Mouse (Mus musculus) heart, postnatal 0 days (tissue): ENCODE data around the gene Dedd. TPM values are rescaled to one million over a fixed set of nuclear protein-coding genes. Genes with fewer than 3 reads are reported as not detected.

Source experiments
- ATAC-seq: fragments of 200-750 bp; cut with Nextera tagmentation; 2 replicates; pipeline ENCODE4 v1.8.0; 2017; ENCODE audit warnings: low read depth, moderate number of reproducible peaks, moderate library complexity; ENCODE audit not compliant: insufficient read depth
- DNase-seq: peaks from one replicate; pipeline ENCODE4 v3.0.0-alpha.2; 2016; ENCODE audit warnings: low spot score
- H3K27ac ChIP-seq: fragments of 300-500 bp; sonication (generic); 2 replicates; pipeline ENCODE4 v1.5.1; 2014; ENCODE audit warnings: low read depth, mild to moderate bottlenecking
- H3K27me3 ChIP-seq: fragments of 300-500 bp; sonication (generic); 2 replicates; pipeline ENCODE4 v1.6.1; 2014; ENCODE audit warnings: low read length, mixed read lengths; ENCODE audit not compliant: control insufficient read depth, insufficient read depth
- H3K36me3 ChIP-seq: fragments of 300-500 bp; sonication (generic); replicated peaks from 2 replicates; pipeline ENCODE4 v1.6.1; 2014; ENCODE audit warnings: low read length, mixed read lengths; ENCODE audit not compliant: control insufficient read depth, insufficient read depth
- H3K4me1 ChIP-seq: fragments of 300-500 bp; sonication (generic); 2 replicates; pipeline ENCODE4 v1.6.1; 2014; ENCODE audit warnings: antibody characterized with exemption; ENCODE audit not compliant: control insufficient read depth, insufficient read depth
- H3K4me2 ChIP-seq: fragments of 300-500 bp; sonication (generic); 2 replicates; pipeline ENCODE4 v1.6.1; 2014; ENCODE audit warnings: low read depth, mild to moderate bottlenecking, low read length, moderate library complexity
- H3K4me3 ChIP-seq: fragments of 300-500 bp; sonication (generic); 2 replicates; pipeline ENCODE4 v1.5.1; 2014; ENCODE audit warnings: low read depth, low read length
- H3K9ac ChIP-seq: fragments of 300-500 bp; sonication (generic); replicated peaks from 2 replicates; pipeline ENCODE4 v1.6.1; 2014; ENCODE audit warnings: low read depth, low read length, mixed read lengths
- H3K9me3 ChIP-seq: fragments of 300-500 bp; sonication (generic); replicated peaks from 2 replicates; pipeline ENCODE4 v1.6.1; 2016; ENCODE audit warnings: low read length; ENCODE audit not compliant: control insufficient read depth
- CTCF ChIP-seq: IDR thresholded peaks from 2 replicates; pipeline ENCODE4 v1.5.1; 2016; ENCODE audit warnings: antibody characterized with exemption, control low read depth, low read depth
- EP300 ChIP-seq: IDR thresholded peaks from 2 replicates; pipeline ENCODE4 v1.6.1; 2016; ENCODE audit warnings: antibody characterized with exemption, low read depth
- WGBS: fragments of 180-500 bp; shearing (Covaris S2); extraction: QIAGEN DNeasy Blood & Tissue Kit; methylation state at CpG from one replicate; pipeline ENCODE4 v1.1.7; 2014; 5-methylcytosine and 5-hydroxymethylcytosine counted together
- polyA plus RNA-seq: library from polyadenylated mRNA; unstranded; fragments of >200 nt; fragmentation: Nextera tagmentation; extraction: Ambion mirVana; gene quantifications from 2 replicates; pipeline ENCODE4 v1.2.1, GENCODE M21; 2015
- total RNA-seq: library from RNA; depleted of rRNA; stranded (reverse); fragments of >200 nt; gene quantifications from 2 replicates; pipeline ENCODE4 v1.2.3, GENCODE M21; 2014; ENCODE audit warnings: low replicate concordance

Dedd gene
- total and polyA plus RNA-seq, 2 experiments from 2014 or later: 20.8 to 30.0 TPM

DNA sequence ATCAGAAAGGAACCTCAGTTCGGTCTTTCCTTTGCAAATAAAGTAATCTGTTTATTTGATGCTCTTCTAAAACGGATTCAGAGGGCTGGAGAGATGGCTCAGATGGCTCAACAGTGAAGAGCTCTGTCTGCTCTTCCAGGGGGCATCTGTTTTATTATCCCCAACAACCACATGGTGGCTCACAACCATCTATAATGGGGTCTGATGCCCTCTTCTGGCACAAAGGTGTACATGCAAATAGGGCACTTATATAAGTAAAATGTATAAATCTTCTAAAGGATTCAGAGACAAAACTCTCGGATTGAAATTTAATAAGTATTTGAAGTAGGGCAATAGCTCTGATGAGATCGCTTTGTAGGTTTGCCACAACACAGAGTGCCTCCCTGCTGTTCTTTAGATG, 29.5 kb downstream of the Dedd start:
- DNase-seq: peak; percentile 40
- H3K4me2 ChIP-seq: no peak overlapping the region
- TF ChIP-seq CTCF (peak; percentile 83), EP300 (no peak)

GRCm38 (mm10) chr1:171360253-171360652, 31.3 kb downstream of the Dedd start:
- no peak overlapping the region for H3K27ac ChIP-seq
- peaks cover 21% of the 10 kb centered on the region for H3K36me3 ChIP-seq
- ATAC-seq (peak; percentile 10; the same call in 1 of the 2 replicates), DNase-seq (no peak)
- H3K4me2 ChIP-seq: peak overlapping the region; percentile 69
- 21% methylated on average over 26 of the region's 26 CpGs for WGBS
- H3K9ac ChIP-seq: 0 out of 2 replicates have a peak overlapping the region, but pooled peaks have one; percentile 47
- H3K4me1 ChIP-seq: no peaks in the 10 kb centered on the region
- no peaks in the 10 kb centered on the region for H3K27me3 ChIP-seq
- TF ChIP-seq EP300 (no peak), CTCF (no peak)
- H3K9me3 ChIP-seq: no peaks in the 10 kb centered on the region
- peak overlapping the region; percentile 55 for H3K4me3 ChIP-seq

More for the DNA sequence above, 29.5 kb downstream of the Dedd start:
- H3K27ac ChIP-seq: no peak overlapping the region
- peaks cover 21% of the 10 kb centered on the region for H3K36me3 ChIP-seq
- WGBS: 68% methylated on average over 4 of the region's 4 CpGs
- H3K27me3 ChIP-seq: no peaks in the 10 kb centered on the region
- H3K4me1 ChIP-seq: no peaks in the 10 kb centered on the region
- ATAC-seq: no peak
- no peak overlapping the region for H3K9ac ChIP-seq
- no peaks in the 10 kb centered on the region for H3K9me3 ChIP-seq
- H3K4me3 ChIP-seq: no peak overlapping the region

GRCm38 (mm10) chr1:171360656-171361055, 31.7 kb downstream of the Dedd start, which contains the start of gene Klhdc9:
Klhdc9 (minus strand) TSS chr1:171360798.
- peak; percentile 92 for ATAC-seq
- no peak for TF ChIP-seq EP300
- no peak for TF ChIP-seq CTCF
- peak within 1 kb of the TSS; percentile 69 for H3K4me2 ChIP-seq
- 4% methylated on average over 21 of the region's 21 CpGs for WGBS
- H3K9me3 ChIP-seq: no peaks in the 10 kb centered on the region
- H3K4me3 ChIP-seq: peak within 1 kb of the TSS; percentile 55
- H3K27ac ChIP-seq: peak within 1 kb of the TSS; percentile 16; the same call in 1 of the 2 replicates
- peak within 1 kb of the TSS; percentile 47 for H3K9ac ChIP-seq
- no peaks in the 10 kb centered on the region for H3K4me1 ChIP-seq
- H3K27me3 ChIP-seq: no peaks in the 10 kb centered on the region
- H3K36me3 ChIP-seq: peaks cover 21% of the 10 kb centered on the region
- DNase-seq: peak; percentile 94

GRCm38 (mm10) chr1:171361106-171362103, 32.5 kb downstream of the Dedd start:
- Histone ChIP-seq H3K9ac (peak overlapping the region; percentile 47), H3K4me3 (peak overlapping the region; percentile 55), H3K4me2 (peak overlapping the region; percentile 69), H3K9me3 (no peaks in the 10 kb centered on the region), H3K27ac (peak overlapping the region; percentile 16; the same call in 1 of the 2 replicates), H3K4me1 (no peaks in the 10 kb centered on the region), H3K36me3 (peaks cover 18% of the 10 kb centered on the region), H3K27me3 (no peaks in the 10 kb centered on the region)
- TF ChIP-seq EP300 (no peak), CTCF (peak; percentile 90)
- DNase-seq: peak; percentile 80
- 27% methylated on average over 16 of the region's 16 CpGs for WGBS
- ATAC-seq: peak; percentile 53; the same call in 1 of the 2 replicates

DNA sequence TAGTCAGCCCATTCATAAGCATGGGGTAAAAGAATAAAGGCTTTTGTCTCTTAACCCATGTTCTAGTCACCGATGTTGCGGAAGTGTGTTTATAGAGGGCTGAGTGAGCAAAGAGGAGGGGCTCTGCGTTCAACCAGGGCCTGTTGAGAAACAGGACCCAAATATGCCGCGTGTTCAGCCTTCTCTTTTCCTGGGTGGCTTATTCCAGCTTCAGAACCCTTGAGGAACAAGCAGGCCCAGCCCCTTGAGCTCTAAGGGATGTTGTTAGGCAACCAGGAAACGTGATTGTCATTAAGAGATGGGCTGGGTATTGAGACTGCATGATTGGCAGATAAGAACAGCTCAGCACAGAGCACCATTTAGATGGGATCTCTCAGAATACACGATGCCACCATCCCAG, 37.0 kb downstream of the Dedd start:
- H3K36me3 ChIP-seq: no peaks in the 10 kb centered on the region
- H3K9ac ChIP-seq: no peak overlapping the region
- H3K4me3 ChIP-seq: no peak overlapping the region
- no peaks in the 10 kb centered on the region for H3K9me3 ChIP-seq
- H3K4me1 ChIP-seq: no peaks in the 10 kb centered on the region
- no peak for ATAC-seq
- TF ChIP-seq CTCF (no peak), EP300 (no peak)
- 70% methylated on average over 7 of the region's 7 CpGs for WGBS
- H3K27ac ChIP-seq: no peak overlapping the region
- DNase-seq: no peak
- 0 out of 2 replicates have a peak, but pooled peaks cover 3% of the 10 kb centered on the region for H3K27me3 ChIP-seq
- H3K4me2 ChIP-seq: no peak overlapping the region
